Mouse (Mus musculus) retina, postnatal 1 day (tissue): Measurements from ENCODE around the gene Pptc7.
A peak's percentile ranks its signal among the peaks of the same experiment; 100 is the strongest.

Experiments
- DNase-seq: peaks from one replicate; pipeline ENCODE4 v3.0.0-alpha.2; 2012

Gene Pptc7

GRCm38 (mm10) chr5:122334682-122335081 lies 50.5 kb downstream of the Pptc7 start:
- no peak for DNase-seq

GRCm38 (mm10) chr5:122336554-122337294 lies 52.6 kb downstream of the Pptc7 start:
- no peak for DNase-seq

DNA sequence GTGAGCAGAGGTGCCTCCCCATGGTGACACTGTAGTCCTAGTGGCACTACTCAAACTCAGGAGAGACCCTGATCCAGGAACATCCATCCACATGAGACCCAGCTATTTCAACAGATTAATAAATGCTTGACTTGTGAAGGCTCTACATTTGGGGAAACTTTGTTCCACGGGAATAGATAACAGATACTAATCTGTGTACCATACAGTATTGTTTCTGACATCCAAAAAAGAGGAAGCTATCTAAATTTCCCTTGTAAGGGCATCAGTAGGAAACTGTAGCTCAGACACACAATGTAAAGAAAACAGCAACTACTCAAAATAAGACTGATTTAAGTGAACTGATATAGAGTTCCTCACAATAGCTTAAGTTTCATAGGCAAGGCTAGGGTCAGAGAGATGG lies 58.7 kb downstream of the Pptc7 start:
- DNase-seq = no peak

DNA sequence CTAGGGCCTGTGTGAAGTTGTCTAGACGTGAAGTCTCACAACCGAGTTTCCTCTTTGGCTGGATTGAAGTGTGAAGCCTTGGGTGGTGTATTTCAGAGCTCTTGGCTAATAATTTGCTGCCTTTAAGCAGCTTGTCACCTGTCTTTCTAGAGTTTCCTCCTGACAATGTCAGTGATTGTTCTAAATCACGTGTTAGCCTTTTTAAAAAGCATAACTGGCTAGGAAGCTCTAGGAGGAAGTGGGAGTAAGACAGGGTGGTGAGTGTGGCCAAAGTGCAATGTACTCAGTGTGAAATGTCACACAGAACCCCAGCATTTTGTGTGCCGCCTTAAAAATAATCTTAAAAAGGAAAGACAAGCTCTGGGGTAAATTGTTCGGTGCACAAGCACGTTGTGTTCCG lies 59.6 kb downstream of the Pptc7 start:
- DNase-seq = no peak

GRCm38 (mm10) chr5:122344260-122344659 lies 60.1 kb downstream of the Pptc7 start:
- DNase-seq = peak; percentile 82

GRCm38 (mm10) chr5:122345777-122346176 lies 61.6 kb downstream of the Pptc7 start:
- peak; percentile 20 for DNase-seq

GRCm38 (mm10) chr5:122353807-122354491 lies 69.8 kb downstream of the Pptc7 start, which contains the start of the genes Rad9b and Vps29:
TSS of gene Rad9b (minus strand) at chr5:122354233.
TSS of gene Vps29 (plus strand) at chr5:122354369.
- peak; percentile 100 for DNase-seq

- no peak for DNase-seq
Observed at GRCm38 (mm10) chr5:122354492-122355067, 70.4 kb downstream of the Pptc7 start.

DNA sequence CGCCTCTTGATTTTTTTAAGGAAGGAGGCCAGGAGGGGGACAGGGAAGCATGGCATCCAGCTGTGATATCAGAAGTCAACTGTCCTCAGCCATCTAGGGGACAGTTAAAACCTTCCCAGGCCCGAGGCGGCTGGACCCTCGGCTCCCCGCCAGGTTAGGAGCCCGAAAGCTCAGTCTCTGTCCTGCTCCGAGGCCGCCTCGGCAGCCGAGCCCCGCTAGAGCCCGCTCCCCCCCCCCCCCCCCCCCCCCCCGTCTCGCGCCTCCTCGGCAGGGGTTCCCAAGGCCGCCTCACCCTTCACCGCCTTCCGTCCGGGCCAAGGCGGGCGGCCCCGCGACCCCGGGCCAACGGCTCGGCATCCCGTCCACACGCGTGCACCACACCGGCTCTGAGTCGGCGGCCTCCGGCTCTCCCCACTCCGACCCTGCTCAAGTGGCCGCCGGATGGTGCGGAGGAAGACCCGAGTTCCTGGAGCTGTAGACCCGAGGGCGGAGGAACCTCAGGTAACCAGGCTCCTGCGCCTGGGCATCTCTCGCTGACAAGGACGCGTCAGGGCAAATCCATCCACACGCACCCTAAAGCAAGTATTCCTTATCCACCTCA lies 87.5 kb downstream of the Pptc7 start, which contains the start of gene Gpn3:
Gene Gpn3 (plus strand): TSS at position 286 of the 601 bp plus-strand sequence.
- no peak for DNase-seq

GRCm38 (mm10) chr5:122372192-122372769 lies 88.1 kb downstream of the Pptc7 start, which contains the start of gene Fam216a:
TSS of gene Fam216a (minus strand) at chr5:122372364.
- peak; percentile 100 for DNase-seq

- DNase-seq = no peak
Observed at GRCm38 (mm10) chr5:122372878-122373277, 88.7 kb downstream of the Pptc7 start.
